Mouse (Mus musculus): Measurements from ENCODE around the gene Hsd17b11. TPM values are rescaled to one million over a fixed set of nuclear protein-coding genes. Genes with fewer than 3 reads are reported as not detected.
"Not testable (repeated sequence)": the region's sequence is repeated elsewhere in the genome, so short reads cannot be mapped to it uniquely, and the experiment has no call there.

Gene Hsd17b11
- polyA plus RNA-seq, 1 experiment from 2014 or later, result 8.2 TPM

DNA sequence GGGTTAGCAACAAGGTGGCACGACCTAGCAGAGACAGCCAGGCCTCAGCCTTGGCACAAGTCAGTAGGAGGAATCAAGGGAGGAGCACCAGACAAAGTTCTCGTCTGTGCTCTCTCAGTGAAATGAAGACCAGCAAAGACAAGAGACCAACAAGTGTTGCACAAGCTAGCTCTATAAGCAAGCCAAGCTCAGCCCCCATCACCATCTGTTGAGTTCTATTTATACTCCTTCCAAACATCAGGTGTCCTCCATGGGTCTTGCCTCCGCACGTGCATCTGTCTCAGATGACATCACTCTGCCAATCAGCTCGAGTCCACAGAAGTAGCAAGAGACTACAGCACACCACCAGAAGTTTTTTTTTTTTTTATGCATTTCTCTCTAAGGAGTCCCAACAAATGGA, 67.1 kb downstream of the Hsd17b11 start:
- H3K27me3 ChIP-seq (ENCODE audit: control insufficient read depth, insufficient read depth, low read length), result no peaks in the 10 kb centered on the region
- no peaks in the 10 kb centered on the region for H3K9me3 ChIP-seq (ENCODE audit: control insufficient read depth, low read depth, low read length)
- no peak overlapping the region for H3K4me2 ChIP-seq (replicated peaks; ENCODE audit: low read depth, low read length)
- no peak overlapping the region for H3K27ac ChIP-seq (ENCODE audit: low read length)
- no peaks in the 10 kb centered on the region for H3K4me1 ChIP-seq (ENCODE audit: control insufficient read depth, insufficient read depth, low read length)
- H3K4me3 ChIP-seq (ENCODE audit: low read depth, low read length), result no peak overlapping the region
- no peaks in the 10 kb centered on the region for H3K36me3 ChIP-seq (ENCODE audit: control insufficient read depth, insufficient read depth, low read length)
- no peak overlapping the region for H3K9ac ChIP-seq (replicated peaks; ENCODE audit: low read depth, low read length)
- ATAC-seq (ENCODE audit: insufficient number of reproducible peaks, insufficient read depth, low FRiP score, low read depth), result no peak
- WGBS, result 73% methylated on average over 5 of the region's 5 CpGs

DNA sequence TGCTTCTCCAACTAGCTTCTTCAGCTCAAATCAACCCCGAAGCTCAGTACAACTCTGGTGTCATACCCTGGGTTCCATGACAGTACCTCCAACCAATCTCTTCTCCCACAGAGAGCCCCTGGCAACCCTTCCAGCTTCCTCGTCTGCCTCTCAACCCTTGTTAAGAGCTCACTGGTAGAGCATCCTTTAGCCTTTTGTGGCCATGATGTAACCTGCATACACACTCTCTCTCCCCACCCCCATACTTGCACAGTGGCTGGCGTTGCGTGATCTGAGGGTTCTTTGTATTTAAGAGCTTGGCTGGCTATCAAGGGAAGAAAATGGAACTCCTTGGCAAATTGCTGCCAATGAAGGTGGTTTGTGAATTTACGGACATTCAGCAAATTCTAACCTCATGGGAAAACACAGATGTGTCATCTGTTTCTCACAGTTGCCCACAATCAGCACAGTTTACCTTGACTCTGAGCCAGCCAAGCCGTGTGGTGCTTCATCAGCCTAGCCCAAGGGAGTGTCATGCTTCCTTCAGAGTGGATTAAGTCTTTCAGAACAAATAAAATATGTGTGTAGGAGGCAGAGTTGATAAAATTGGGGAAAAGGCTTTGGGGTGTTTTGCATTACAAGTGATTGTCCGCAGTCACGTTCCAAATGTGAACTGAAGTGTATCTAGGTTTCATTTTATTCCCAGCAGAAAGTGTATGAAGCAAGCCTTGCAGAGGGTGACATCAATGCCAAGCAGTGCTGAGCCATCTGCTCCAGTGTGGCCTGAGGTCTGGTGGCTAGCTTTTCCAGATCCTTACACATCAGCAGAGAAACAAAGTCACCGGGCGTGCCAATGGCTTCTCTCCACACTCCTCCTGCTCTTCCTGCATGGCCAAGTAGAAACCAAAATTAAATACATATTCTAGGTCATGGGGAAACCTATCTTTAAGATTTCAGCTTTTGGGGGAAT, 68.3 kb downstream of the Hsd17b11 start:
- Histone ChIP-seq H3K4me2 (replicated peaks; ENCODE audit: low read depth, low read length) (no peak overlapping the region), H3K9me3 (ENCODE audit: control insufficient read depth, low read depth, low read length) (no peaks in the 10 kb centered on the region), H3K9ac (replicated peaks; ENCODE audit: low read depth, low read length) (no peak overlapping the region), H3K27me3 (ENCODE audit: control insufficient read depth, insufficient read depth, low read length) (no peaks in the 10 kb centered on the region), H3K36me3 (ENCODE audit: control insufficient read depth, insufficient read depth, low read length) (no peaks in the 10 kb centered on the region), H3K4me3 (ENCODE audit: low read depth, low read length) (no peak overlapping the region), H3K27ac (ENCODE audit: low read length) (no peak overlapping the region), H3K4me1 (ENCODE audit: control insufficient read depth, insufficient read depth, low read length) (no peaks in the 10 kb centered on the region)
- no peak for ATAC-seq (ENCODE audit: insufficient number of reproducible peaks, insufficient read depth, low FRiP score, low read depth)
- 79% methylated on average over 10 of the region's 10 CpGs for WGBS

DNA sequence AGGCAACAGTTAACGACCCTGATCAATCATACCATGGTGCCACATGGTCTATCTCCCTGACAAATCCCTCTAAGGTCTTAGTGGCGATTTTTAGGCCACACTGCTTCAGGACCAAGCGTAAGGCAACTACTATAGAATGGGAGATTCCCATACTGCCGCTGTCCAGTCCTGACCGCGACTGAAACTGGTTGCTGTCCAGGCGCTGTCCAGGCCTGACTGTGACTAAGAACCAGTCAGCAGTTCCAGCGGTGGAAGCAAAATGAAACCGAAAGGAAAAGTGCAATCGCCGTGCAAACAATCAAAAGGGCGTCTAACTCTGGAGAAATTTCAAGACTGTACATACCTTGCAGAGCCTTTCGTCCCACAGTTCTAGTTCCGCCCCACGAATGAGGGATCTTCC, 71.6 kb downstream of the Hsd17b11 start:
- H3K27ac ChIP-seq (ENCODE audit: low read length); H3K9me3 ChIP-seq (ENCODE audit: control insufficient read depth, low read depth, low read length); H3K4me2 ChIP-seq (replicated peaks; ENCODE audit: low read depth, low read length); H3K4me3 ChIP-seq (ENCODE audit: low read depth, low read length); H3K36me3 ChIP-seq (ENCODE audit: control insufficient read depth, insufficient read depth, low read length); H3K4me1 ChIP-seq (ENCODE audit: control insufficient read depth, insufficient read depth, low read length); H3K27me3 ChIP-seq (ENCODE audit: control insufficient read depth, insufficient read depth, low read length); ATAC-seq (ENCODE audit: insufficient number of reproducible peaks, insufficient read depth, low FRiP score, low read depth); H3K9ac ChIP-seq (replicated peaks; ENCODE audit: low read depth, low read length): not testable (repeated sequence)
- WGBS, result 94% methylated on average over 15 of the region's 15 CpGs

DNA sequence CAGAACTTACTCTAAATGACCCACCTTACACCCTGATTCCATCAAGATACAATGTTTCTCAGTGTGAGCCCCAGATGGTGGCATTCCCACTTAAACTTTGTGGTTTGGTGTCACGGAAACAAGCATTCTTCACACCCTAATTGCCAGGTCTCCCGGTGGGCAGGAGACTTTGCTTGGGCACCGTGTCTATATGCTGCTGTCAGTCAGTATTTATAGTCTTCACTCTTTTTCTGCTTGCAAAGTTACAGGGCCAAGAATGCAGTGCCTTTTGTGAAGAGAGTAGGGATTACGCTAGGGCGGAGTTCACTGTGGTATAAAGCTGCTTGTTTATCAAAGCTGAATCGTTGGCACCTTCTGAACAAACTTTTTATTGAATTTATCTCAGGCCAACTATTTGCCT, 78.5 kb downstream of the Hsd17b11 start:
- H3K27me3 ChIP-seq (ENCODE audit: control insufficient read depth, insufficient read depth, low read length), result no peaks in the 10 kb centered on the region
- no peak for ATAC-seq (ENCODE audit: insufficient number of reproducible peaks, insufficient read depth, low FRiP score, low read depth)
- no peak overlapping the region for H3K27ac ChIP-seq (ENCODE audit: low read length)
- H3K4me3 ChIP-seq (ENCODE audit: low read depth, low read length), result no peak overlapping the region
- no peak overlapping the region for H3K9ac ChIP-seq (replicated peaks; ENCODE audit: low read depth, low read length)
- no peak overlapping the region for H3K4me2 ChIP-seq (replicated peaks; ENCODE audit: low read depth, low read length)
- H3K9me3 ChIP-seq (ENCODE audit: control insufficient read depth, low read depth, low read length), result no peaks in the 10 kb centered on the region
- 34% methylated on average over 6 of the region's 6 CpGs for WGBS
- H3K36me3 ChIP-seq (ENCODE audit: control insufficient read depth, insufficient read depth, low read length), result no peaks in the 10 kb centered on the region
- peaks cover 7% of the 10 kb centered on the region; the same call in 1 of the 2 replicates for H3K4me1 ChIP-seq (ENCODE audit: control insufficient read depth, insufficient read depth, low read length)

DNA sequence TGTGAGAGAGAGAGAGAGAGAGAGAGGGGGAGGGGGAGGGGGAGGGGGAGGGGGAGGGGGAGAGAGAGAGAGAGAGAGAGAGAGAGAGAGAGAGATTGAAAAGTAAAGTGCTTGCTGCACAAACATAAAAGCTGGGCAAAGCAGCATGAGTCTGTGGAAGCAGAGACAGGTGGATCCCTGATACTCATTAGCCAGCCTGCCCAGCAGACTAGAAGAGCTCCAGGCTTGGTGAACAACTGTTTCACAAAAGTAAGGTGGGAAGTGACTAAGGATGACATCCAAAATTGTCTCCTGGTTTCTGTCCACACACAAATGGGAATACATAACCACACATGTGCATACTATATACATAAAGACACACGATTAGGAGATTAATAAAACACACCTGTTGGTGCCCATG, 81.9 kb downstream of the Hsd17b11 start:
- H3K4me1 ChIP-seq (ENCODE audit: control insufficient read depth, insufficient read depth, low read length), result peaks cover 7% of the 10 kb centered on the region; the same call in 1 of the 2 replicates
- H3K27me3 ChIP-seq (ENCODE audit: control insufficient read depth, insufficient read depth, low read length), result no peaks in the 10 kb centered on the region
- H3K9ac ChIP-seq (replicated peaks; ENCODE audit: low read depth, low read length), result no peak overlapping the region
- 54% methylated on average over 1 of the region's 1 CpGs for WGBS
- H3K4me2 ChIP-seq (replicated peaks; ENCODE audit: low read depth, low read length), result no peak overlapping the region
- no peak overlapping the region for H3K4me3 ChIP-seq (ENCODE audit: low read depth, low read length)
- no peak overlapping the region for H3K27ac ChIP-seq (ENCODE audit: low read length)
- no peaks in the 10 kb centered on the region for H3K36me3 ChIP-seq (ENCODE audit: control insufficient read depth, insufficient read depth, low read length)
- no peak for ATAC-seq (ENCODE audit: insufficient number of reproducible peaks, insufficient read depth, low FRiP score, low read depth)
- H3K9me3 ChIP-seq (ENCODE audit: control insufficient read depth, low read depth, low read length), result no peaks in the 10 kb centered on the region

Small RNA genes within 50 kb of the gene (microRNA-seq; reads per million reads assigned to microRNA genes)
- gene Mir5619, result 3.1 reads per million, percentile 6 among the genes with 10 or more reads in this experiment

Other genes starting within 250 kb of the Hsd17b11 start
- gene Klhl8, start 110.7 kb downstream of the Hsd17b11 start, polyA plus RNA-seq (2014; fragmentation: Nextera tagmentation; extraction: Ambion mirVana), result 15.0 and 15.8 TPM in 2 replicates
- 0.38 and 0.39 TPM in 2 replicates for gene Hsd17b13, start 44.5 kb downstream of the Hsd17b11 start, polyA plus RNA-seq (2014; fragmentation: Nextera tagmentation; extraction: Ambion mirVana)
- 54.8 and 56.9 TPM in 2 replicates for gene Nudt9, start 24.4 kb upstream of the Hsd17b11 start, polyA plus RNA-seq (2014; fragmentation: Nextera tagmentation; extraction: Ambion mirVana)
- 1.3 TPM in 1 of 2 replicates, not detected in the other for gene Gm17660, start 55.7 kb upstream of the Hsd17b11 start, polyA plus RNA-seq (2014; fragmentation: Nextera tagmentation; extraction: Ambion mirVana)
- 300 and 320 TPM in 2 replicates for gene Sparcl1, start 91.8 kb upstream of the Hsd17b11 start, polyA plus RNA-seq (2014; fragmentation: Nextera tagmentation; extraction: Ambion mirVana)
- gene Dspp, start 148.8 kb upstream of the Hsd17b11 start, polyA plus RNA-seq (2014; fragmentation: Nextera tagmentation; extraction: Ambion mirVana), result not detected in 2 replicates
- gene Dmp1, start 180.7 kb upstream of the Hsd17b11 start, polyA plus RNA-seq (2014; fragmentation: Nextera tagmentation; extraction: Ambion mirVana), result 0.68 and 0.70 TPM in 2 replicates

Measured in stomach, embryonic 14.5 days (tissue).